Mouse (Mus musculus) ES-E14 (cell line): ENCODE data around the gene Ermap. TPM values are rescaled to one million over a fixed set of nuclear protein-coding genes. Genes with fewer than 3 reads are reported as not detected.

Experiments used
- DNase-seq: peaks from one replicate; pipeline ENCODE4 v3.0.0-alpha.2; 2013; ENCODE audit warnings: low read depth, low spot score
- H3K27ac ChIP-seq: 2 replicates; pipeline ENCODE4 v1.5.1; 2012; ENCODE audit warnings: low read depth, mild to moderate bottlenecking, low read length, moderate library complexity, mixed read lengths; ENCODE audit not compliant: poor library complexity, insufficient read depth, severe bottlenecking
- H3K36me3 ChIP-seq: 2 replicates; pipeline ENCODE4 v1.6.1; 2012; ENCODE audit warnings: mild to moderate bottlenecking, low read length, moderate library complexity, mixed read lengths; ENCODE audit not compliant: control insufficient read depth, poor library complexity, insufficient read depth, severe bottlenecking
- H3K4me1 ChIP-seq, 2 experiments: fragments of 150-350 bp in 1 of 2; sonication (generic) in 1 of 2; 2 replicates each; pipeline ENCODE4 v1.6.1; 2012; ENCODE audit warnings: low read length in 2 of 2, mild to moderate bottlenecking in 1 of 2, mixed read lengths in 1 of 2; ENCODE audit not compliant: control insufficient read depth in 2 of 2, insufficient read depth in 2 of 2, poor library complexity in 1 of 2
- H3K4me3 ChIP-seq, 2 experiments: fragments of 150-350 bp in 1 of 2; sonication (generic) in 1 of 2; 2 replicates each; pipeline ENCODE4 v1.5.1; 2012; ENCODE audit warnings: low read length in 2 of 2, low read depth in 1 of 2, mild to moderate bottlenecking in 1 of 2, mixed read lengths in 1 of 2; ENCODE audit not compliant: insufficient read depth in 1 of 2, poor library complexity in 1 of 2, severe bottlenecking in 1 of 2
- H3K9ac ChIP-seq: 2 replicates; pipeline ENCODE4 v1.6.1; 2012; ENCODE audit warnings: low read depth, mild to moderate bottlenecking, low read length, mixed read lengths; ENCODE audit not compliant: poor library complexity, insufficient read depth, severe bottlenecking
- H3K9me3 ChIP-seq: fragments of 150-350 bp; sonication (generic); 2 replicates; pipeline ENCODE4 v1.6.1; 2012; ENCODE audit warnings: low read depth, mild to moderate bottlenecking, low read length; ENCODE audit not compliant: control insufficient read depth, insufficient read depth
- CHD2 ChIP-seq: IDR thresholded peaks from 2 replicates; pipeline ENCODE4 v1.6.1; 2014; ENCODE audit warnings: mild to moderate bottlenecking, low read depth, low read length, inconsistent platforms
- HCFC1 ChIP-seq: IDR thresholded peaks from 2 replicates; pipeline ENCODE4 v1.6.1; 2012; ENCODE audit warnings: low read length, inconsistent platforms, borderline replicate concordance; ENCODE audit not compliant: insufficient read depth
- MAFK ChIP-seq: IDR thresholded peaks from 2 replicates; pipeline ENCODE4 v1.6.1; 2014; ENCODE audit warnings: mild to moderate bottlenecking, low read depth, low read length, inconsistent platforms; ENCODE audit not compliant: insufficient read depth
- ZC3H11A ChIP-seq: IDR thresholded peaks from 2 replicates; pipeline ENCODE4 v1.6.1; 2012; ENCODE audit warnings: low read depth, mild to moderate bottlenecking, inconsistent platforms, low read length, borderline replicate concordance
- ZNF384 ChIP-seq: IDR thresholded peaks from 2 replicates; pipeline ENCODE4 v1.6.1; 2012; ENCODE audit warnings: low read depth, low read length, inconsistent platforms
- in situ Hi-C, 2 experiments: fragments of 600-800 bp; cut with MboI; formaldehyde crosslinking; loops; one replicate each; pipeline ENCODE4 v1.15.1; 2025; ENCODE audit warnings: low sequenced_read_pairs in 2 of 2, inconsistent platforms in 1 of 2; ENCODE audit not compliant: unreplicated experiment in 2 of 2
- total RNA-seq: library from RNA; depleted of rRNA; stranded (reverse); fragments of 300-350 nt; gene quantifications from 2 replicates; pipeline ENCODE4 v1.2.3, GENCODE M21; 2012

The Ermap gene
- total RNA-seq, 1 experiment = 0.18 TPM

DNA sequence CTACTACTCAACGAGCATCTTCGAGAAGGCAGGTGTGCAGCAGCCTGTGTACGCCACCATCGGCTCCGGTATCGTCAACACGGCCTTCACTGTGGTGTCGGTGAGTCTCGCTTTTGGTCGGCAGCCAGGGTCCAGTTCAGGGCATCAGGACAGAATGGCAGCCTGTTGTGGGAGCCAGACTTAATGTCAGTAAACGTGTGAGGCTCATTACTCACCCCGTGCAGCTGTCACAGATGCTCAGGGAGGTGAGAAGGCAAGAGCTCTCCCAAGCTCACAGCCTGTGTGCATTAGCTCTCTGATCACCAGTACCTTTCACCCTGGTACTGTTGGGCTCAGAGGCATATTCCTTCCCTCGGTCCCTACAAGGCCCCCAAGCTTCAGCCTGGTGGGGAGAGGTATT is 56.0 kb downstream of the Ermap start:
- no peak for DNase-seq
- H3K36me3 ChIP-seq = peaks cover 80% of the 10 kb centered on the region
- no peak for TF ChIP-seq CHD2
- no peak for TF ChIP-seq MAFK
- TF ChIP-seq ZNF384 = no peak
- TF ChIP-seq HCFC1 = no peak
- no peak for TF ChIP-seq ZC3H11A
- H3K9me3 ChIP-seq = no peaks in the 10 kb centered on the region
- H3K27ac ChIP-seq = no peak overlapping the region
- H3K4me1 ChIP-seq = peaks cover 0 to 27% of the 10 kb centered on the region in 2 experiments; a peak in 2 of 4 replicates
- no peak overlapping the region for H3K9ac ChIP-seq
- H3K4me3 ChIP-seq = no peak overlapping the region
- in situ Hi-C loops = no loop called here

DNA sequence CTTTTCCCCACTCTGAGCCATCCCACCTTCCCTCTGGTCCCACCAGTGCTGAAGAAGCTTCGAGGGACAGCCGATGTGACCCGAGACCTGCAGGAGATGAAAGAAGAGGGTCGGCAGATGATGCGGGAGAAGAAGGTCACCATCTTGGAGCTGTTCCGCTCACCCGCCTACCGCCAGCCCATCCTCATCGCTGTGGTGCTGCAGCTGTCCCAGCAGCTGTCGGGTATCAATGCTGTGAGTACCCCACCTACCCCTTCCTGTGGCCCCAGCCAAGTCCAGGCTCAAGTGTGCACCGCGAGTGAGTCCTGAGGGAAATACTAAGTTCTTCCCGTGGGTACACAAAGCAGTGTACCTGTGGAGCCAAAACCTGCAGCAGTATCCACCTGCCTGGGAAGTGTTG is 56.5 kb downstream of the Ermap start:
- TF ChIP-seq ZNF384 (no peak), CHD2 (no peak), MAFK (no peak), ZC3H11A (no peak), HCFC1 (no peak)
- Histone ChIP-seq H3K4me1 (peaks cover 0 to 27% of the 10 kb centered on the region in 2 experiments; a peak in 2 of 4 replicates), H3K9ac (no peak overlapping the region), H3K4me3 (no peak overlapping the region), H3K9me3 (no peaks in the 10 kb centered on the region), H3K36me3 (peaks cover 85% of the 10 kb centered on the region), H3K27ac (no peak overlapping the region)
- DNase-seq = no peak
- in situ Hi-C loops = no loop called here

DNA sequence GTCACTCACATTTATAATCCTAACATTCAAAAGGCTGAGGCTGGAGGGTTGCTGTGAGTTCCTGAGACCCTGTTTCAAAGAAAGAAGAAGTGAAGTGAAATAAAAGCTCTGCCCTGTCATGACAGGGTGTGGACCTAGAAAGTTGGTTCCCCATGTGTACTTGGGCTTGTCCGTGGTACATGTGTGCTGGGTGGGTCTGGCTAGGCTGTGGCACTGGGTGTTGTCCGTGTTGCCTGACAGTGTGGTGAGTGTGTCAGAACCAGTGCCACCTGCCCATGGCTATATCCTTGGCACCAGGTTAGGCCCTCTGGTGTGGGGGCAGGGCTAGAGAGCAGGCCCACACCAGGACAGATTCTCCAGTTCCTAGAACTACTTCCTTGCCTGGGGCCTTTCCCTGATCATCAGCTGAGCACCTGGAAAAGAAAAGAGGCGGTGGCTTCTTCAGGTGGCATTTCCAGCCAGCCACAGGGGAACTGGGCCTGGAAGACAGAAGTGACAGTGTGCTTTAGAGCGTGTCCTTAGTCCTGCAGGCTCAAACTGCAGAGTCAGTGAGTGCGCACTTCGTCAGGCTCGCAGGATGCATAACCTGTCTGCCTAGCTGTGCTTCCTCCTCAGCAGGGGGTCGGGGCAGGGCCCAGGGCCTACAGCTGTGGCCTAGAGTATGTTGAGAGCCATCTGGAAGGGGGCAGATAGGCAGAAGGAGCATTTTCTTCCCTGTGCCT is 58.5 kb downstream of the Ermap start:
- TF ChIP-seq MAFK (no peak), ZC3H11A (no peak), ZNF384 (no peak), CHD2 (no peak), HCFC1 (no peak)
- H3K27ac ChIP-seq = no peak overlapping the region
- H3K9ac ChIP-seq = no peak overlapping the region
- no peak for DNase-seq
- no peak overlapping the region for H3K4me3 ChIP-seq
- no peaks in the 10 kb centered on the region for H3K9me3 ChIP-seq
- H3K36me3 ChIP-seq = peaks cover 89% of the 10 kb centered on the region
- in situ Hi-C loops = no loop called here
- peaks cover 0 to 32% of the 10 kb centered on the region in 2 experiments; a peak in 2 of 4 replicates for H3K4me1 ChIP-seq

DNA sequence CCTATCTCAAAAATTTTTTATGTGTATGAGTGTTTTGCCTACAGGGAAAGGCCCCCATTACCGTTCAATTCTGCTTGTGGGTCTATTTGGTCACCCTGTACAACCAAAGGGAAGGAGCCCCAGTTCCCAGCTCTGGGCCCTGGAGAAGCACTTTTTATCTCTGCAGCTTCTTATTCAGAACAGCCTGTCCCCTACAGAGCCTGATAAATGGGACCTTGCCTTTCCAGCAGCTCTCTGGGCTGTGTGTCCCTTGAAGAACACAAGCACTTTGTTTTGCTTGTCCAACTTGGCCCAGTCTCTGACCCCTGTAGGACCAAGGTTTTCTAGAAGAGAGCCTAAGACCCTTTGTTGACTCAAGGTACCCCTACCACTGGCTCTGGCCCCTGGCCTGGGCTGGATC is 60.7 kb downstream of the Ermap start:
- H3K4me3 ChIP-seq = no peak overlapping the region
- TF ChIP-seq ZC3H11A (no peak), MAFK (no peak), CHD2 (no peak), HCFC1 (no peak), ZNF384 (no peak)
- no peak overlapping the region for H3K27ac ChIP-seq
- H3K36me3 ChIP-seq = peaks cover 89% of the 10 kb centered on the region
- no peak for DNase-seq
- H3K9me3 ChIP-seq = no peaks in the 10 kb centered on the region
- H3K9ac ChIP-seq = no peak overlapping the region
- in situ Hi-C loops = no loop called here
- H3K4me1 ChIP-seq = peaks cover 0 to 33% of the 10 kb centered on the region in 2 experiments; a peak in 2 of 4 replicates
